Mouse (Mus musculus) embryonic facial prominence, embryonic 12.5 days (tissue): ENCODE data around the gene Zmym4. TPM values are rescaled to one million over a fixed set of nuclear protein-coding genes. Genes with fewer than 3 reads are reported as not detected.

Experiments used
- ATAC-seq: fragments of 200-750 bp; cut with Nextera tagmentation; 2 replicates; pipeline ENCODE4 v1.8.0; 2017; ENCODE audit not compliant: insufficient number of reproducible peaks, insufficient read depth, low FRiP score, low TSS enrichment
- H3K27ac ChIP-seq: fragments of 300-500 bp; sonication (generic); 2 replicates; pipeline ENCODE4 v1.5.1; 2016; ENCODE audit warnings: mild to moderate bottlenecking
- H3K27me3 ChIP-seq: fragments of 300-500 bp; sonication (generic); 2 replicates; pipeline ENCODE4 v1.6.1; 2016; ENCODE audit warnings: mild to moderate bottlenecking, moderate library complexity
- H3K36me3 ChIP-seq: fragments of 300-500 bp; sonication (generic); 2 replicates; pipeline ENCODE4 v1.6.1; 2016; ENCODE audit warnings: mild to moderate bottlenecking
- H3K4me1 ChIP-seq: fragments of 300-500 bp; sonication (generic); 2 replicates; pipeline ENCODE4 v1.6.1; 2016
- H3K4me2 ChIP-seq: fragments of 300-500 bp; sonication (generic); replicated peaks from 2 replicates; pipeline ENCODE4 v1.6.1; 2016; ENCODE audit warnings: mild to moderate bottlenecking, moderate library complexity
- H3K4me3 ChIP-seq: fragments of 300-500 bp; sonication (generic); 2 replicates; pipeline ENCODE4 v1.5.1; 2016; ENCODE audit warnings: mild to moderate bottlenecking
- H3K9ac ChIP-seq: fragments of 300-500 bp; sonication (generic); 2 replicates; pipeline ENCODE4 v1.6.1; 2016; ENCODE audit warnings: mild to moderate bottlenecking, moderate library complexity
- H3K9me3 ChIP-seq: fragments of 300-500 bp; sonication (generic); 2 replicates; pipeline ENCODE4 v1.6.1; 2016; ENCODE audit warnings: mild to moderate bottlenecking, moderate library complexity
- WGBS: fragments of 180-500 bp; shearing (Covaris S2); methylation state at CpG from one replicate; pipeline ENCODE4 v1.1.7; 2016; 5-methylcytosine and 5-hydroxymethylcytosine counted together
- polyA plus RNA-seq: library from polyadenylated mRNA; unstranded; fragments of >200 nt; fragmentation: Nextera tagmentation; extraction: Ambion mirVana; gene quantifications from 2 replicates; pipeline ENCODE4 v1.2.1, GENCODE M21; 2016

Zmym4 gene
- polyA plus RNA-seq, 1 experiment from 2014 or later = 35.2 TPM

- H3K9ac ChIP-seq = no peak overlapping the region
- H3K27me3 ChIP-seq = no peaks in the 10 kb centered on the region
- no peaks in the 10 kb centered on the region for H3K9me3 ChIP-seq
- no peak overlapping the region for H3K27ac ChIP-seq
- ATAC-seq = no peak
- no peak overlapping the region for H3K4me2 ChIP-seq
- no peaks in the 10 kb centered on the region for H3K4me1 ChIP-seq
- H3K4me3 ChIP-seq = no peak overlapping the region
- peaks cover 50% of the 10 kb centered on the region for H3K36me3 ChIP-seq
- 93% methylated on average over 8 of the region's 8 CpGs for WGBS
Measured at GRCm38 (mm10) chr4:126889879-126890278, 78.1 kb downstream of the Zmym4 start.

GRCm38 (mm10) chr4:126885953-126886352, 82.0 kb downstream of the Zmym4 start:
- Histone ChIP-seq H3K4me1 (no peaks in the 10 kb centered on the region), H3K27me3 (no peaks in the 10 kb centered on the region), H3K9me3 (no peaks in the 10 kb centered on the region), H3K36me3 (peaks cover 43% of the 10 kb centered on the region), H3K9ac (no peak overlapping the region), H3K27ac (no peak overlapping the region), H3K4me2 (no peak overlapping the region), H3K4me3 (no peak overlapping the region)
- no peak for ATAC-seq
- WGBS = 55% methylated on average over 1 of the region's 1 CpGs

- no peak for ATAC-seq
Measured at GRCm38 (mm10) chr4:126883602-126884001, 84.3 kb downstream of the Zmym4 start.

GRCm38 (mm10) chr4:126879560-126880275, 88.2 kb downstream of the Zmym4 start:
- Histone ChIP-seq H3K27me3 (no peaks in the 10 kb centered on the region), H3K9ac (no peak overlapping the region), H3K4me2 (no peak overlapping the region), H3K9me3 (no peaks in the 10 kb centered on the region), H3K4me3 (no peak overlapping the region), H3K4me1 (no peaks in the 10 kb centered on the region), H3K27ac (no peak overlapping the region), H3K36me3 (peaks cover 53% of the 10 kb centered on the region)
- 88% methylated on average over 5 of the region's 5 CpGs for WGBS
- no peak for ATAC-seq

More at GRCm38 (mm10) chr4:126883602-126884001, 84.3 kb downstream of the Zmym4 start:
- no peaks in the 10 kb centered on the region for H3K27me3 ChIP-seq
- H3K36me3 ChIP-seq = peaks cover 42% of the 10 kb centered on the region
- H3K4me3 ChIP-seq = no peak overlapping the region
- 92% methylated on average over 5 of the region's 5 CpGs for WGBS
- no peak overlapping the region for H3K9ac ChIP-seq
- no peaks in the 10 kb centered on the region for H3K4me1 ChIP-seq
- H3K4me2 ChIP-seq = no peak overlapping the region
- no peaks in the 10 kb centered on the region for H3K9me3 ChIP-seq
- no peak overlapping the region for H3K27ac ChIP-seq

- no peak overlapping the region for H3K4me3 ChIP-seq
- H3K27ac ChIP-seq = no peak overlapping the region
- H3K9me3 ChIP-seq = no peaks in the 10 kb centered on the region
- ATAC-seq = no peak
- H3K4me1 ChIP-seq = no peaks in the 10 kb centered on the region
- H3K36me3 ChIP-seq = peaks cover 47% of the 10 kb centered on the region
- WGBS = 79% methylated on average over 7 of the region's 7 CpGs
- H3K9ac ChIP-seq = no peak overlapping the region
- H3K27me3 ChIP-seq = no peaks in the 10 kb centered on the region
- H3K4me2 ChIP-seq = no peak overlapping the region
Measured at GRCm38 (mm10) chr4:126872717-126873116, 95.2 kb downstream of the Zmym4 start.

- Histone ChIP-seq H3K9ac (no peak overlapping the region), H3K36me3 (peaks cover 56% of the 10 kb centered on the region), H3K27ac (no peak overlapping the region), H3K4me3 (no peak overlapping the region), H3K4me1 (no peaks in the 10 kb centered on the region), H3K4me2 (no peak overlapping the region), H3K9me3 (no peaks in the 10 kb centered on the region), H3K27me3 (no peaks in the 10 kb centered on the region)
- ATAC-seq = no peak
- 96% methylated on average over 12 of the region's 12 CpGs for WGBS
Measured at GRCm38 (mm10) chr4:126868699-126869098, 99.2 kb downstream of the Zmym4 start.

GRCm38 (mm10) chr4:126861514-126862266, 106.2 kb downstream of the Zmym4 start:
- H3K9me3 ChIP-seq = no peaks in the 10 kb centered on the region
- H3K4me3 ChIP-seq = no peak overlapping the region
- no peak overlapping the region for H3K9ac ChIP-seq
- no peak overlapping the region for H3K4me2 ChIP-seq
- no peaks in the 10 kb centered on the region for H3K4me1 ChIP-seq
- H3K27me3 ChIP-seq = no peaks in the 10 kb centered on the region
- ATAC-seq = no peak
- H3K27ac ChIP-seq = no peak overlapping the region
- 85% methylated on average over 11 of the region's 11 CpGs for WGBS
- H3K36me3 ChIP-seq = peaks cover 61% of the 10 kb centered on the region

GRCm38 (mm10) chr4:126860268-126860986, 107.5 kb downstream of the Zmym4 start:
- Histone ChIP-seq H3K9ac (no peak overlapping the region), H3K27ac (no peak overlapping the region), H3K27me3 (no peaks in the 10 kb centered on the region), H3K4me1 (no peaks in the 10 kb centered on the region), H3K4me3 (no peak overlapping the region), H3K4me2 (no peak overlapping the region), H3K36me3 (peaks cover 55% of the 10 kb centered on the region), H3K9me3 (no peaks in the 10 kb centered on the region)
- WGBS = 90% methylated on average over 9 of the region's 9 CpGs
- ATAC-seq = peak; percentile 49

GRCm38 (mm10) chr4:126852971-126853370, 115.0 kb downstream of the Zmym4 start:
- H3K9me3 ChIP-seq = no peaks in the 10 kb centered on the region
- no peak overlapping the region for H3K27ac ChIP-seq
- H3K4me1 ChIP-seq = 0 out of 2 replicates have a peak, but pooled peaks cover 6% of the 10 kb centered on the region
- peaks cover 32% of the 10 kb centered on the region for H3K36me3 ChIP-seq
- H3K27me3 ChIP-seq = no peaks in the 10 kb centered on the region
- ATAC-seq = no peak
- H3K4me3 ChIP-seq = no peak overlapping the region
- no peak overlapping the region for H3K9ac ChIP-seq
- H3K4me2 ChIP-seq = no peak overlapping the region
- 71% methylated on average over 11 of the region's 11 CpGs for WGBS

- Histone ChIP-seq H3K9ac (no peak overlapping the region), H3K27me3 (no peaks in the 10 kb centered on the region), H3K4me3 (no peak overlapping the region), H3K4me2 (no peak overlapping the region), H3K27ac (no peak overlapping the region), H3K9me3 (no peaks in the 10 kb centered on the region), H3K4me1 (0 out of 2 replicates have a peak, but pooled peaks cover 6% of the 10 kb centered on the region), H3K36me3 (peaks cover 33% of the 10 kb centered on the region)
- 45% methylated on average over 4 of the region's 4 CpGs for WGBS
- ATAC-seq = no peak
Measured at GRCm38 (mm10) chr4:126850778-126851080, 117.2 kb downstream of the Zmym4 start.

- no peak overlapping the region for H3K9ac ChIP-seq
- no peaks in the 10 kb centered on the region for H3K9me3 ChIP-seq
- no peak overlapping the region for H3K4me3 ChIP-seq
- peaks cover 33% of the 10 kb centered on the region for H3K36me3 ChIP-seq
- no peak for ATAC-seq
- H3K4me1 ChIP-seq = 0 out of 2 replicates have a peak, but pooled peaks cover 6% of the 10 kb centered on the region
- no peak overlapping the region for H3K4me2 ChIP-seq
- 0 out of 2 replicates have a peak overlapping the region, but pooled peaks have one; percentile 54 for H3K27ac ChIP-seq
- no peaks in the 10 kb centered on the region for H3K27me3 ChIP-seq
- 67% methylated on average over 7 of the region's 7 CpGs for WGBS
Measured at GRCm38 (mm10) chr4:126850019-126850777, 117.7 kb downstream of the Zmym4 start.
